Mouse (Mus musculus) embryonic facial prominence, embryonic 13.5 days (tissue): ENCODE measurements around the gene Gm20547. TPM values are rescaled to one million over a fixed set of nuclear protein-coding genes. Genes with fewer than 3 reads are reported as not detected.
A peak's percentile ranks its signal among the peaks of the same experiment; 100 is the strongest.
"Not testable (repeated sequence)": the region's sequence is repeated elsewhere in the genome, so short reads cannot be mapped to it uniquely, and the experiment has no call there.

Experiments used
- ATAC-seq: fragments of 200-750 bp; cut with Nextera tagmentation; 2 replicates; pipeline ENCODE4 v1.8.0; 2017; ENCODE audit warnings: low read depth; ENCODE audit not compliant: insufficient number of reproducible peaks, insufficient read depth, low FRiP score, low TSS enrichment
- H3K27ac ChIP-seq: fragments of 300-500 bp; sonication (generic); 2 replicates; pipeline ENCODE4 v1.5.1; 2015; ENCODE audit warnings: moderate library complexity, mild to moderate bottlenecking, inconsistent platforms
- H3K27me3 ChIP-seq: fragments of 300-500 bp; sonication (generic); 2 replicates; pipeline ENCODE4 v1.6.1; 2015; ENCODE audit warnings: mild to moderate bottlenecking, inconsistent platforms
- H3K36me3 ChIP-seq: fragments of 300-500 bp; sonication (generic); 2 replicates; pipeline ENCODE4 v1.6.1; 2015; ENCODE audit warnings: mild to moderate bottlenecking, inconsistent platforms
- H3K4me1 ChIP-seq: fragments of 300-500 bp; sonication (generic); 2 replicates; pipeline ENCODE4 v1.6.1; 2015; ENCODE audit warnings: inconsistent platforms
- H3K4me2 ChIP-seq: fragments of 300-500 bp; sonication (generic); 2 replicates; pipeline ENCODE4 v1.6.1; 2015; ENCODE audit warnings: moderate library complexity, mild to moderate bottlenecking, inconsistent platforms
- H3K4me3 ChIP-seq: fragments of 300-500 bp; sonication (generic); 2 replicates; pipeline ENCODE4 v1.5.1; 2015; ENCODE audit warnings: mild to moderate bottlenecking, inconsistent platforms
- H3K9ac ChIP-seq: fragments of 300-500 bp; sonication (generic); 2 replicates; pipeline ENCODE4 v1.6.1; 2015; ENCODE audit warnings: mild to moderate bottlenecking, inconsistent platforms
- H3K9me3 ChIP-seq: fragments of 300-500 bp; sonication (generic); 2 replicates; pipeline ENCODE4 v1.6.1; 2016; ENCODE audit warnings: inconsistent platforms
- WGBS: fragments of 180-500 bp; shearing (Covaris S2); methylation state at CpG from one replicate; pipeline ENCODE4 v1.1.7; 2015; ENCODE audit warnings: mixed read lengths; 5-methylcytosine and 5-hydroxymethylcytosine counted together
- polyA plus RNA-seq: library from polyadenylated mRNA; unstranded; fragments of >200 nt; fragmentation: Nextera tagmentation; extraction: Ambion mirVana; gene quantifications from 2 replicates; pipeline ENCODE4 v1.2.1, GENCODE M21; 2015

Gene Gm20547
- polyA plus RNA-seq, 1 experiment from 2014 or later = not detected

DNA sequence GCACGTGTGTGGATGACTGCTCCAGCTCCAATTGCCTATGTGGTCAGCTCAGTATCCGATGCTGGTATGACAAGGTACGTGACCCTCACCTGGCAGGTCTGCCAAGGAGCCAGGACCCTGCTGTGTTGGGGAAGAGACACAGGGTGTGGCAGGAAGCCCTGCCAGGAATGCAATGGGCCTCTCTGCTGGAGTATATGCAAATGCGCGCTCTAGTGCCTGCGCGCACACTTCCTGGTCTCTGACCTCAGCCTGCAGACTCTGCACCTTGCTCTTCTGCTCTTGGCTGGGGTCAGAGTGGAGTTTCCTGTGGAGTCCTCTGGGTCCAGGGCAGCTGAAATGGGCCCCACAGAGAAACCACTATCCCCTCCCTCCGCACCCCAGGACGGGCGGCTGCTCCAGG is 29.1 kb upstream of the Gm20547 start:
- Histone ChIP-seq H3K27ac (no peak overlapping the region), H3K9ac (peak overlapping the region; percentile 12; the same call in 1 of the 2 replicates), H3K4me1 (peaks cover 6% of the 10 kb centered on the region), H3K27me3 (no peaks in the 10 kb centered on the region), H3K9me3 (no peaks in the 10 kb centered on the region), H3K4me3 (no peak overlapping the region), H3K4me2 (no peak overlapping the region), H3K36me3 (peaks cover 80% of the 10 kb centered on the region)
- ATAC-seq = no peak
- 84% methylated on average over 10 of the region's 10 CpGs for WGBS

DNA sequence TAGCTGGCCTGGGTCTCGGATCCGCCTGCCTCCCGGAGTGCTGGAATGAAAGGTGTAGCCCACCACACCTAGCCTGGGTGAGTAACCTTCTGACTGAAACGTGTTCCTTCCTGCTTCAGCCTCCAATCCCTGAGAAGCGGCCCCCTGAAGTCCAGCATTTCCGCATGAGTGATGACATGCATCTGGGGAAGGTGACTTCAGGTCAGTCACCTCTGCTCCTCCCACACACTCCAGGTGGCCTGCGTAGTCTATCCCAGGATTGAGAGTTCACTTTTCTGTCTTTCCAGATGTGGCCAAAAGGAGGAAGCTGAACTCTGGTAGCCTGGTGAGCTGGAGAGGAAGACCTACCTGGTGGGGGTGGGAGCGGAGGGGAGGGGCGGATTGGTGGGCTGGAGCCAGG is 21.1 kb upstream of the Gm20547 start:
- no peaks in the 10 kb centered on the region for H3K9me3 ChIP-seq
- H3K27me3 ChIP-seq = no peaks in the 10 kb centered on the region
- no peak overlapping the region for H3K4me3 ChIP-seq
- H3K27ac ChIP-seq = no peak overlapping the region
- H3K36me3 ChIP-seq = peaks cover 66% of the 10 kb centered on the region
- H3K4me2 ChIP-seq = no peak overlapping the region
- peaks cover 14% of the 10 kb centered on the region for H3K4me1 ChIP-seq
- 90% methylated on average over 9 of the region's 9 CpGs for WGBS
- no peak for ATAC-seq
- H3K9ac ChIP-seq = no peak overlapping the region

DNA sequence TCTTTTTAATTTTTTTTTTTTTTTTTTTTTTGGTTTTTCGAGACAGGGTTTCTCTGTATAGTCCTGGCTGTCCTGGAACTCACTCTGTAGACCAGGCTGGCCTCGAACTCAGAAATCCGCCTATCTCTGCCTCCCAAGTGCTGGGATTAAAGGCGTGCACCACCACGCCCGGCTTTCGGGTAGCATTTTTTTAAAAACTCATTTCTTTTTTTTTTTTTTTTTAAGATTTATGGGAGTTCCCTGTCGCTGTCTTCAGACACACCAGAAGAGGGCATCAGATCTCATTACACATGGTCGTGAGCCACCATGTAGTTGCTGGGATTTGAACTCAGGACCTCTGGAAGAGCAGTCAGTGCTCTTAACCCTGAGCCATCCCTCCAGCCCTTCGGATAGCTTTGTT is 20.1 kb upstream of the Gm20547 start:
- WGBS = 92% methylated on average over 9 of the region's 10 CpGs
- H3K36me3 ChIP-seq = peaks cover 57% of the 10 kb centered on the region
- not testable (repeated sequence) for ATAC-seq

DNA sequence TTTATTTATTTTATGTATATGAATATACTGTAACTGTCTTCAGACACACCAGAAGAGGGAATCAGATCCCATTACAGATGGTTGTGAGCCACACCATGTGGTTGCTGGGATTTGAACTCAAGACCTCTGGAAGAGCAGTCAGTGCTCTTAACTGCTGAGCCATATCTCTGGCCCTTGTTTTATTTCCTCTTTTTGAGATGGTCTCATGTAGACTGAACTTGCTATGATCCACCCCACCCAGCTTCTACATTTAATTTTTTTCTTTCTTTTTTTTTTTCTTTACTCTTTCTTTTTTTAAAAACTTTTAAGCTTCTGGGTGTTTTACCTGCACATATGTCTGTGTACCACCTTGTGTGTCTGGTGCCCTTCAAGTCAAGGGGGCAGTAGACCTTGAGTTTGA is 19.0 kb upstream of the Gm20547 start:
- H3K4me2 ChIP-seq, ATAC-seq, H3K27me3 ChIP-seq, H3K9me3 ChIP-seq, H3K27ac ChIP-seq, H3K9ac ChIP-seq: not testable (repeated sequence)
- 0 out of 2 replicates have a peak overlapping the region, but pooled peaks have one; percentile 90 for H3K4me3 ChIP-seq
- peaks cover 53% of the 10 kb centered on the region for H3K36me3 ChIP-seq
- H3K4me1 ChIP-seq = peaks cover 33% of the 10 kb centered on the region

More for the DNA sequence above, 20.1 kb upstream of the Gm20547 start:
- H3K27ac ChIP-seq, H3K4me2 ChIP-seq, H3K9ac ChIP-seq, H3K27me3 ChIP-seq, H3K9me3 ChIP-seq, H3K4me3 ChIP-seq: not testable (repeated sequence)
- peaks cover 22% of the 10 kb centered on the region for H3K4me1 ChIP-seq

DNA sequence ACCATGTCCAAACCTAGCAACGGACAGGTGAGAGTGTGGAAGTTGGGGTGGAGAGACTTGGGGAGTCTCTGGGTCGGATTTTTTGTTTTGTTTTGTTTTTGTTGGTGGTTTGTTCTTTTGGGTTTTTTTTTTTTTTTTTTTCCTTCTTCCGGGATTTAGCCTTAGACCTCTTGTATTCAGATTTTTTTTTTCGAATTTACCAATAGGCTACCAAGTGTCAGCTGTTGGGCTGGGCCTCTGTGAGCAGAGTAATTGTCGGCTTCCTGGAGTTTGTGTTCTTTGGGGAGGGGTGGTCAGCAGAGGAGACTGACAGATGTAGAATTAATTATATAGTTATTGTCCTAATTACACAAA is 18.0 kb upstream of the Gm20547 start:
- ATAC-seq = no peak
- Histone ChIP-seq H3K36me3 (peaks cover 45% of the 10 kb centered on the region), H3K4me1 (peaks cover 42% of the 10 kb centered on the region), H3K27ac (peak overlapping the region; percentile 96), H3K4me2 (peak overlapping the region; percentile 88), H3K4me3 (peak overlapping the region; percentile 90), H3K9ac (peak overlapping the region; percentile 96), H3K9me3 (peaks cover 3% of the 10 kb centered on the region; the same call in 1 of the 2 replicates), H3K27me3 (no peaks in the 10 kb centered on the region)
- WGBS = 1% methylated on average over 5 of the region's 5 CpGs

DNA sequence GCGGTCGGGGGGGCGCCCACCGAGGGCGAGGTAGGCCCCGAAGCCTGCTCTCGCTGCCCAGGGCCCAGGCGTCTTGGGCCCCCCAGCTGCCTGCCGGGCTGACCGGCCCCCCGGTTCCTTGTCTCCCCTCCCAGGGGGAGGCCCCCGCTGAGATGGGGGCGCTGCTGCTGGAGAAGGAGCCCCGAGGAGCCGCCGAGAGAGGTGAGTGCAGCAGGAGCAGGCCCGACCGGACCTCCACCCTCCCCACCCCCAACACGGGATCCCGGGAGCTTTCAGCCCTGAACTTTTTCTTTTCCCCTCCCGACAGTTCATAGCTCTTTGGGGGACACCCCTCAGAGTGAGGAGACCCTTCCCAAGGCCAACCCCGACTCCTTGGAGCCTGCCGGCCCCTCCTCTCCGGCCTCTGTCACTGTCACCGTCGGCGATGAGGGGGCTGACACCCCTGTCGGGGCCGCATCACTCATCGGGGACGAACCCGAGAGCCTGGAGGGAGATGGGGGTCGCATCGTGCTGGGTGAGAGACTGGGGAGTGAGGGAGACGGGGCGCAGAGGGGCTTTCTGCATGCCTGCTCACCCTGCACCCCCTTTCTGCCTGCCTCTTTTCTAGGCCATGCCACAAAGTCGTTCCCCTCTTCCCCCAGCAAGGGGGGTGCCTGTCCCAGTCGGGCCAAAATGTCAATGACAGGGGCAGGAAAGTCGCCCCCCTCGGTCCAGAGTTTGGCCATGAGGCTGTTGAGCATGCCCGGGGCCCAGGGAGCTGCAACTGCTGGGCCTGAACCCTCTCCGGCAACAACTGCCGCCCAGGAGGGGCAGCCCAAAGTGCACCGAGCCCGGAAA is 17.4 kb upstream of the Gm20547 start:
- H3K4me2 ChIP-seq = peak overlapping the region; percentile 88
- 1% methylated on average over 44 of the region's 45 CpGs for WGBS
- H3K36me3 ChIP-seq = peaks cover 39% of the 10 kb centered on the region
- 0 out of 2 replicates have a peak, but pooled peaks have one; percentile 4 for ATAC-seq
- H3K4me1 ChIP-seq = peaks cover 42% of the 10 kb centered on the region
- H3K27ac ChIP-seq = peak overlapping the region; percentile 96
- H3K27me3 ChIP-seq = no peaks in the 10 kb centered on the region
- peaks cover 3% of the 10 kb centered on the region; the same call in 1 of the 2 replicates for H3K9me3 ChIP-seq
- H3K9ac ChIP-seq = peak overlapping the region; percentile 96
- H3K4me3 ChIP-seq = peak overlapping the region; percentile 90

DNA sequence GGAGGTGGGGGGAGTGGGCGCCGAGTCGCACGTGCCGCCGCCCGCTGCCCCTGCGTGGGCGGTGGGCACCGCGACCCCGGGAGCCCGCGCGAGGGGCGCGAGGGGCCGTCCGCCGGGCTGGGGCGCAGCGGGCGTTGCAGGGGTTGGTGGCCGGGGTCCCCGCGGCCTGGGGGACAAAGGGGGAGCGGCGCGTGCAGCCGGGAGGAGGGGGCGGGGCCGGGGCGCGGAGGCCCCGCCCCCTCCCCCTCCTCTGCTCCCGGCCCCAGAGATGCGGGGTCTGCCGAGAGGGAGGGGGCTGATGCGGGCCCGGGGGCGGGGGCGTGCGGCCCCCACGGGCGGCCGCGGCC is 16.8 kb upstream of the Gm20547 start:
- Histone ChIP-seq H3K27ac (peak overlapping the region; percentile 96), H3K4me1 (peaks cover 43% of the 10 kb centered on the region), H3K4me2 (peak overlapping the region; percentile 88), H3K9me3 (peaks cover 3% of the 10 kb centered on the region; the same call in 1 of the 2 replicates), H3K9ac (peak overlapping the region; percentile 96), H3K36me3 (peaks cover 33% of the 10 kb centered on the region), H3K4me3 (peak overlapping the region; percentile 90), H3K27me3 (no peaks in the 10 kb centered on the region)
- WGBS = 1% methylated on average over 15 of the region's 47 CpGs
- 0 out of 2 replicates have a peak, but pooled peaks have one; percentile 2 for ATAC-seq

DNA sequence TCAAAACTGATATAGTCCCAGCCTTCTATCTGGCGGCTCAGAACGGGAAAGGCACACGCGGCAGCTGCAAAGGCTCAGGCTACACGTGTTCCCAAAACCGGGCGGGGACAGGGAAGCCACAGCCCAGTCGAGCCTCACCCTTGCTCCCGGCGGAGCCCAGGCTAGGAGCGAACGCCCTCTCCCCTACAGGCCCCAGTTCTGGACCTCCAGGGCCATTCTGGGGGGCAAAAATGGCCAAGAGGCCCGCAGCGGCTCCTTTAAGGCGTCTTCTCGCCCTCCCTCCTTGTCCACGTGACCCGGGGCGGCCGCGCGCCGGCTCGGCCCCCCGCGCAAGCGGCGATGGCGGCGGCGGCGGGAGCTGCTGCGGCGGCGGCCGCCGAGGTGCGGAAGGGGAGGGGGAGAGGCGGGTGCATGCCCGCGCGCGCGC is 16.3 kb upstream of the Gm20547 start, which contains the start of the genes C2 and Ehmt2:
Gene C2 (minus strand): TSS at position 106 of the 427 bp plus-strand sequence.
Gene Ehmt2 (plus strand): TSS at position 310 of the 427 bp plus-strand sequence.
- no peaks in the 10 kb centered on the region for H3K27me3 ChIP-seq
- peak within 1 kb of the TSS; percentile 96 for H3K27ac ChIP-seq
- under 1% methylated on average over 35 of the region's 44 CpGs for WGBS
- peaks cover 28% of the 10 kb centered on the region for H3K36me3 ChIP-seq
- peaks cover 46% of the 10 kb centered on the region for H3K4me1 ChIP-seq
- peaks cover 3% of the 10 kb centered on the region; the same call in 1 of the 2 replicates for H3K9me3 ChIP-seq
- ATAC-seq = peak; percentile 4; the same call in 1 of the 2 replicates
- peak within 1 kb of the TSS; percentile 88 for H3K4me2 ChIP-seq
- peak within 1 kb of the TSS; percentile 96 for H3K9ac ChIP-seq
- H3K4me3 ChIP-seq = peak within 1 kb of the TSS; percentile 90

DNA sequence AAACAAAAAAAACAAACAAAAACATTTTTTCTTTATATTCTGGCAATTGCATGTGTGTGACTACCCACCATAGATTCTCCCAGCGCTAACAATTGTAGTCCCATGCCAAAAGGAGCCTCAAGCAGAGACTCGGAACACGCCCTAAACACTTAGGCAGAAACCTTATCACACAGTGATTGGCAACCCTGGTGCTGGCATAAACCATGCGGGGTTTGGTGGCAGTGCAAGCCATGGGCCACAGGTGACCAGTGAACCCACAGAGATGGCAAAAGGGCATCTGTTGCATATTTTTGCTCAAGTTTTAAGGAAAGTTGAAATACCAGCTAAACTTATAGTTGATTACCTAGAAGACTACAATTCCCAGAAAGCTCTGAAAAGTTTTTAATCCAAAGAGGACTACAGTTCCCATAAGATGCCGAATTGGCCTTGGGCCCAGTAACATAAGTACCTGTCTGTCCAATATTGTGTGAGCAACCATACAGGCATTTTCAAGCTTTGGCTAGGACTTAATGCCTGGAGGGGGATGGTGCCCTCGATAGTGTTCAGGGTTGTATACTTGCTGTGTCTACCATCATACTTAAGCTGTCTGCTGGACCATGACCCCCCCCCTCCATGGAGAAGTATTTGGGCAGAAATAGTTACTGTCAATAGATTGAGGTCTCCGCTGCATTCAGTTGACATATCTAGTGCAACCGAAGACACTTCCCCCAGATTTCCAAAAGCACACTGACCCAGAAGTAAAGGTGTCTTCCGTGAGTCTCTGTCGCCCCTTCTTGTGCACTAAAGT is 15.7 kb upstream of the Gm20547 start:
- WGBS = 15% methylated on average over 10 of the region's 10 CpGs
- peak overlapping the region; percentile 96 for H3K9ac ChIP-seq
- peaks cover 46% of the 10 kb centered on the region for H3K4me1 ChIP-seq

DNA sequence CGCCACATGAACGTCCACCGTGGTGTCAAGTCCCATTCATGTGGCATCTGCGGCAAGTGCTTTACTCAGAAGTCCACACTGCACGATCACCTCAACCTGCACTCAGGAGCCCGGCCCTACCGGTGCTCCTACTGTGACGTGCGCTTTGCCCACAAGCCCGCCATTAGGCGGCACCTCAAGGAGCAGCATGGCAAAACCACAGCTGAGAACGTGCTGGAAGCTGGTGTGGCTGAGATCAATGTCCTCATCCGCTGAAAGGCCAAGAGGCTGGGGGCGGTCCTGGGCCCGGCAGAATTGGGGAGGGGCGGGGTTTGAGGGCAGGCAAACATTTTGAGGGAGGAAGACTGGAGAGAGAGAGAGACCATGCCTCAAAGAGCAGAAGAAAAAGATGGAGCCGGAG is 14.5 kb upstream of the Gm20547 start:
- no peak for ATAC-seq
- Histone ChIP-seq H3K9me3 (peaks cover 3% of the 10 kb centered on the region; the same call in 1 of the 2 replicates), H3K4me2 (peak overlapping the region; percentile 78), H3K36me3 (peaks cover 13% of the 10 kb centered on the region), H3K9ac (peak overlapping the region; percentile 91; the same call in 1 of the 2 replicates), H3K4me3 (peak overlapping the region; percentile 61; the same call in 1 of the 2 replicates), H3K27ac (no peak overlapping the region), H3K4me1 (peaks cover 45% of the 10 kb centered on the region), H3K27me3 (no peaks in the 10 kb centered on the region)
- 85% methylated on average over 17 of the region's 17 CpGs for WGBS

More for the DNA sequence above, 15.7 kb upstream of the Gm20547 start:
- H3K27ac ChIP-seq = peak overlapping the region; percentile 96
- no peaks in the 10 kb centered on the region for H3K27me3 ChIP-seq
- no peak for ATAC-seq
- peaks cover 22% of the 10 kb centered on the region for H3K36me3 ChIP-seq
- H3K4me2 ChIP-seq = peak overlapping the region; percentile 88
- H3K4me3 ChIP-seq = peak overlapping the region; percentile 90
- peaks cover 3% of the 10 kb centered on the region; the same call in 1 of the 2 replicates for H3K9me3 ChIP-seq

DNA sequence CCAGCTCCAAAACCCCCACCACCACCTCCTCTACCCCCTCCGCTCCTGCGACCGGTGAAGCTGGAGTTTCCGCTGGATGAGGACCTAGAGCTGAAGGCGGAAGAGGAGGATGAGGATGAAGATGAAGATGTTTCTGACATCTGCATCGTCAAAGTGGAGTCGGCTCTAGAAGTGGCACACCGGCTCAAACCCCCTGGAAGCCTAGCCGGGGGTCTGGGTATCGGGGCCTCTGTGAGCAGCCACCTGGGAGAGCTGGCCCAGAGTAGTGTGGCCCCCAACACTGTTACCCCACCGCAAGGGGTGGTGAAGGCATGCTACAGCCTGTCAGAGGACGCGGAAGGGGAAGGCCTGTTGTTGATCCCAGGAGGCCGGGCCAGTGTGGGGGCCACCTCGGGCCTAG is 13.9 kb upstream of the Gm20547 start:
- peaks cover 40% of the 10 kb centered on the region for H3K4me1 ChIP-seq
- peak overlapping the region; percentile 61 for H3K4me3 ChIP-seq
- H3K27ac ChIP-seq = peak overlapping the region; percentile 93
- H3K36me3 ChIP-seq = peaks cover 9% of the 10 kb centered on the region
- H3K27me3 ChIP-seq = no peaks in the 10 kb centered on the region
- peak overlapping the region; percentile 91 for H3K9ac ChIP-seq
- WGBS = 89% methylated on average over 15 of the region's 15 CpGs
- ATAC-seq = no peak
- H3K9me3 ChIP-seq = peaks cover 3% of the 10 kb centered on the region; the same call in 1 of the 2 replicates
- H3K4me2 ChIP-seq = peak overlapping the region; percentile 78
